In genomic region chr7:70339998-70340630, GRCm38 (mm10) we compare ENCODE assay signal across 12 mouse cellular contexts. TPM values are rescaled to one million over a fixed set of nuclear protein-coding genes. Genes with fewer than 3 reads are reported as not detected.
A peak's percentile ranks its signal among the peaks of the same experiment; 100 is the strongest.
DNase-seq lines count a peak whose midpoint lies in the region; ATAC-seq and TF ChIP-seq lines count a peak whose summit lies in the region.
"Had no signal": no experiment of that assay in that cellular context is flagged by ENCODE, and none has a peak within 500 bp of the region (broad histone marks: within the 10 kb centered on the region; RNA-seq: fewer than 3 reads in every experiment).

No protein-coding gene starts in this region.

- H3K36me3 ChIP-seq in hindbrain, embryonic 15.5 days = no peaks in the 10 kb centered on the region
- no peaks in the 10 kb centered on the region for H3K36me3 ChIP-seq in midbrain, postnatal 0 days (ENCODE audit: insufficient read depth, low read length)
- H3K36me3 ChIP-seq: limb, embryonic 15.5 days had no signal

- ATAC-seq in hindbrain, embryonic 15.5 days (ENCODE audit: low FRiP score, low read depth) = no peak
- no peak for ATAC-seq in midbrain, postnatal 0 days (ENCODE audit: low FRiP score)

- peaks cover 68% of the 10 kb centered on the region for H3K27me3 ChIP-seq in hindbrain, embryonic 15.5 days
- H3K27me3 ChIP-seq in midbrain, postnatal 0 days (ENCODE audit: insufficient read depth, low read length) = peaks cover 86% of the 10 kb centered on the region

- H3K9me3 ChIP-seq in hindbrain, embryonic 15.5 days = no peaks in the 10 kb centered on the region
- H3K9me3 ChIP-seq in midbrain, postnatal 0 days (ENCODE audit: low read length) = no peaks in the 10 kb centered on the region
- H3K9me3 ChIP-seq: limb, embryonic 15.5 days had no signal

- no peak overlapping the region for H3K4me2 ChIP-seq in hindbrain, embryonic 15.5 days
- no peak overlapping the region for H3K4me2 ChIP-seq in midbrain, postnatal 0 days (ENCODE audit: low read depth, low read length, poor library complexity, severe bottlenecking)
- H3K4me2 ChIP-seq: limb, embryonic 15.5 days had no signal

- no peak for TF ChIP-seq CTCF in midbrain, postnatal 0 days (IDR thresholded peaks at IDR 0.05)

- DNase-seq in heart, adult 11 months = peak; percentile 85
- no peak for DNase-seq in heart, adult 9 months (ENCODE audit: low spot score in 2 of 2)
- peak; percentile 3 for DNase-seq in retina, embryonic 14.5 days (ENCODE audit: low spot score)
- no peak for DNase-seq in retina, postnatal 1 day
- peak; percentile 1 for DNase-seq in midbrain, postnatal 0 days (ENCODE audit: low spot score)
- no peak for DNase-seq in layer of hippocampus, postnatal 36 days
- no peak for DNase-seq in ovary, postnatal 14 days (ENCODE audit: low spot score)
- DNase-seq: gastrocnemius, postnatal 14 days; heart, postnatal 10 days; kidney, adult 18-20 months had no signal

- no peak overlapping the region for H3K4me3 ChIP-seq in hindbrain, embryonic 15.5 days
- H3K4me3 ChIP-seq in midbrain, postnatal 0 days (ENCODE audit: low read depth, low read length) = no peak overlapping the region
- H3K4me3 ChIP-seq: limb, embryonic 15.5 days had no signal

- peak overlapping the region; percentile 27; the same call in 1 of the 2 replicates for H3K27ac ChIP-seq in hindbrain, embryonic 15.5 days (replicated peaks)
- no peak overlapping the region for H3K27ac ChIP-seq in midbrain, postnatal 0 days (ENCODE audit: low read depth, low read length)
- H3K27ac ChIP-seq: limb, embryonic 15.5 days had no signal

- WGBS in hindbrain, embryonic 15.5 days = 27% methylated on average over 12 of the region's 12 CpGs
- WGBS in midbrain, postnatal 0 days = 26% methylated on average over 12 of the region's 12 CpGs

- no peak overlapping the region for H3K9ac ChIP-seq in hindbrain, embryonic 15.5 days
- no peak overlapping the region for H3K9ac ChIP-seq in midbrain, postnatal 0 days (replicated peaks; ENCODE audit: low read length, poor library complexity, severe bottlenecking)
- H3K9ac ChIP-seq: limb, embryonic 15.5 days had no signal

- peaks cover 33% of the 10 kb centered on the region for H3K4me1 ChIP-seq in hindbrain, embryonic 15.5 days (replicated peaks)
- H3K4me1 ChIP-seq in midbrain, postnatal 0 days (ENCODE audit: insufficient read depth, low read length) = no peaks in the 10 kb centered on the region

RNA-seq across cellular contexts. Expression of gene Nr2f2, which starts 26.4 kb away (rescaled TPM):
- 87.2 and 90.1 TPM in 2 replicates for polyA plus RNA-seq in hindbrain, embryonic 15.5 days (2015; fragmentation: Nextera tagmentation; extraction: Ambion mirVana)
- 38.9 and 43.2 TPM in 2 replicates for total RNA-seq in midbrain, postnatal 0 days (2014; rRNA removed)
- 65.4 and 81.6 TPM in 2 replicates for polyA plus RNA-seq in midbrain, postnatal 0 days (2015; fragmentation: Nextera tagmentation; extraction: Ambion mirVana)
- total RNA-seq in layer of hippocampus, postnatal 36 days (2021) = 10 to 100 TPM; 41.7 to 50.4 TPM

Comparison
In these comparisons a context has a peak if more than half of its experiments do, and no peak if none do; other contexts are left out.
1. DNase-seq: peak in heart, adult 11 months (single experiment), retina, embryonic 14.5 days (single experiment) and midbrain, postnatal 0 days (single experiment); none in heart, adult 9 months (0 of 2), retina, postnatal 1 day (single experiment), layer of hippocampus, postnatal 36 days (0 of 2) and ovary, postnatal 14 days (single experiment).